8 mouse cellular contexts compared by ENCODE assay signal in the genomic region with DNA sequence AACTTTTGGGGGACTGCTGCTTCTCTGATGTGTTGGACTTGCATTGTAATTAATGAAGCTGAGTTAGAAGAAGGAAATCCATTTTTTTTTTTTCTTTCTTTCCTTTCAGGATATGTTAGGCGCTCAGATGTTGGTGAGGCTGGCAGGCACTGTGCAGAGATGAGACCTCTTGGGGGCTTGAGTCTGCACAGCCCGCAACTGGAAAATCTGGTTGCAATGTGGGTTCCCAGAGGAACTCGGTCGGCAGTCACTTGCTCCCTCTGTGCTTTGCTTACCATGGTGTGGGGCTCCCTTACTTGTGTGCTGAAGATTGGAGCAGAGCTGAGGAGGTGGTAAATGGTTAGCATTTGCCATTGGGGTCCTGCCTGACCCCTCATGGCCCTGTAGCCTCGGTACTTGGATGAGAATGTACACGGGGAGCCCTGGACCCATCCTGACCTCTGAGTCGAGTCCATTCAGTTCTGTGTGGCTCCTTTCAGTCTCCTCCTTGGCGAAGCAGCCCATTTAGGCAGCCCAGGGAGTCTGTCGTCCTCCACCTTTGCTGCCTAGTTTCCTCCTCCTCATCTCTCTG. TPM values are rescaled to one million over a fixed set of nuclear protein-coding genes. Genes with fewer than 3 reads are reported as not detected.
DNase-seq lines count a peak whose midpoint lies in the region; ATAC-seq lines count a peak whose summit lies in the region.

No protein-coding gene starts in this region.

- 37% methylated on average over 9 of the region's 9 CpGs for WGBS in kidney, embryonic 14.5 days
- WGBS in hindbrain, embryonic 12.5 days: 29% methylated on average over 9 of the region's 9 CpGs
- 45% methylated on average over 9 of the region's 9 CpGs for WGBS in midbrain, embryonic 11.5 days

- H3K4me2 ChIP-seq in kidney, embryonic 14.5 days (replicated peaks; ENCODE audit: low read depth, low read length): peak overlapping the region; percentile 80
- peak overlapping the region; percentile 89 for H3K4me2 ChIP-seq in hindbrain, embryonic 12.5 days (replicated peaks)
- peak overlapping the region; percentile 82 for H3K4me2 ChIP-seq in midbrain, embryonic 11.5 days

- no peak for DNase-seq in kidney, postnatal 36 days
- peak; percentile 23 for DNase-seq in ZHBTc4 (ENCODE audit: low read depth, low spot score)
- DNase-seq in midbrain, embryonic 11.5 days (ENCODE audit: low spot score, missing footprints): peak; percentile 91
- no peak for DNase-seq in gastrocnemius, postnatal 10 days
- DNase-seq in T-cell, adult 2 months (ENCODE audit: low spot score): no peak
- no peak for DNase-seq in cerebellum, postnatal 10 days

- H3K27me3 ChIP-seq in kidney, embryonic 14.5 days (ENCODE audit: control insufficient read depth, insufficient read depth, low read length): no peaks in the 10 kb centered on the region
- 0 out of 2 replicates have a peak, but pooled peaks cover 3% of the 10 kb centered on the region for H3K27me3 ChIP-seq in hindbrain, embryonic 12.5 days
- no peaks in the 10 kb centered on the region for H3K27me3 ChIP-seq in midbrain, embryonic 11.5 days (ENCODE audit: control insufficient read depth, insufficient read depth, low read length)

- peak overlapping the region; percentile 62 for H3K4me3 ChIP-seq in kidney, embryonic 14.5 days (ENCODE audit: low read length)
- H3K4me3 ChIP-seq in hindbrain, embryonic 12.5 days: peak overlapping the region; percentile 75
- H3K4me3 ChIP-seq in midbrain, embryonic 11.5 days (ENCODE audit: low read depth, low read length): peak overlapping the region; percentile 63

- no peak for ATAC-seq in kidney, embryonic 14.5 days (ENCODE audit: low FRiP score, low TSS enrichment)
- 0 out of 2 replicates have a peak, but pooled peaks have one; percentile 5 for ATAC-seq in hindbrain, embryonic 12.5 days (ENCODE audit: low FRiP score)
- 0 out of 2 replicates have a peak, but pooled peaks have one; percentile 2 for ATAC-seq in midbrain, embryonic 11.5 days (ENCODE audit: low FRiP score)

- peak overlapping the region; percentile 87; the same call in 1 of the 2 replicates for H3K9ac ChIP-seq in kidney, embryonic 14.5 days (ENCODE audit: low read depth, low read length)
- H3K9ac ChIP-seq in hindbrain, embryonic 12.5 days: peak overlapping the region; percentile 80; the same call in 1 of the 2 replicates
- H3K9ac ChIP-seq in midbrain, embryonic 11.5 days (ENCODE audit: low read length): peak overlapping the region; percentile 87; the same call in 1 of the 2 replicates

- no peak overlapping the region for H3K27ac ChIP-seq in kidney, embryonic 14.5 days (ENCODE audit: low read depth, low read length)
- H3K27ac ChIP-seq in hindbrain, embryonic 12.5 days: no peak overlapping the region
- no peak overlapping the region for H3K27ac ChIP-seq in midbrain, embryonic 11.5 days (ENCODE audit: low read depth, low read length)

- H3K36me3 ChIP-seq in kidney, embryonic 14.5 days (ENCODE audit: control insufficient read depth, insufficient read depth, low read length): peaks cover 4% of the 10 kb centered on the region; the same call in 1 of the 2 replicates
- no peaks in the 10 kb centered on the region for H3K36me3 ChIP-seq in hindbrain, embryonic 12.5 days
- no peaks in the 10 kb centered on the region for H3K36me3 ChIP-seq in midbrain, embryonic 11.5 days (ENCODE audit: control insufficient read depth, insufficient read depth, low read length)

- H3K9me3 ChIP-seq in kidney, embryonic 14.5 days (ENCODE audit: control insufficient read depth, low read length): no peaks in the 10 kb centered on the region
- H3K9me3 ChIP-seq in hindbrain, embryonic 12.5 days (replicated peaks): no peaks in the 10 kb centered on the region
- H3K9me3 ChIP-seq in midbrain, embryonic 11.5 days (ENCODE audit: control insufficient read depth, low read length): no peaks in the 10 kb centered on the region

- peaks cover 24% of the 10 kb centered on the region for H3K4me1 ChIP-seq in kidney, embryonic 14.5 days (ENCODE audit: control insufficient read depth, insufficient read depth, low read length)
- peaks cover 16% of the 10 kb centered on the region for H3K4me1 ChIP-seq in hindbrain, embryonic 12.5 days
- peaks cover 38% of the 10 kb centered on the region for H3K4me1 ChIP-seq in midbrain, embryonic 11.5 days (ENCODE audit: control insufficient read depth, insufficient read depth, low read length)

RNA-seq across cellular contexts. Expression of gene Tmem268, which starts 0.6 kb away (rescaled TPM):
- 4.6 and 7.9 TPM in 2 replicates for polyA plus RNA-seq in kidney, embryonic 14.5 days (2014; fragmentation: Nextera tagmentation; extraction: Ambion mirVana)
- polyA plus RNA-seq in hindbrain, embryonic 12.5 days (2016; fragmentation: Nextera tagmentation; extraction: Ambion mirVana): 4.1 and 5.8 TPM in 2 replicates
- 6.2 and 8.1 TPM in 2 replicates for polyA plus RNA-seq in midbrain, embryonic 11.5 days (2014; fragmentation: Nextera tagmentation; extraction: Ambion mirVana)
- 1 to 10 TPM; 7.9 to 8.8 TPM for total RNA-seq in gastrocnemius, postnatal 10 days (2021)

RNA-seq across cellular contexts. Expression of gene Atp6v1g1, which starts 14.6 kb away (rescaled TPM):
- 264 and 332 TPM in 2 replicates for polyA plus RNA-seq in kidney, embryonic 14.5 days (2014; fragmentation: Nextera tagmentation; extraction: Ambion mirVana)
- 365 and 374 TPM in 2 replicates for polyA plus RNA-seq in hindbrain, embryonic 12.5 days (2016; fragmentation: Nextera tagmentation; extraction: Ambion mirVana)
- 386 and 408 TPM in 2 replicates for polyA plus RNA-seq in midbrain, embryonic 11.5 days (2014; fragmentation: Nextera tagmentation; extraction: Ambion mirVana)
- 100 to 1,000 TPM; 279 to 306 TPM for total RNA-seq in gastrocnemius, postnatal 10 days (2021)

RNA-seq across cellular contexts. Expression of gene Gm11213, which starts 45.8 kb away (rescaled TPM):
- not detected in 2 replicates for polyA plus RNA-seq in kidney, embryonic 14.5 days (2014; fragmentation: Nextera tagmentation; extraction: Ambion mirVana)
- polyA plus RNA-seq in hindbrain, embryonic 12.5 days (2016; fragmentation: Nextera tagmentation; extraction: Ambion mirVana): not detected in 2 replicates
- polyA plus RNA-seq in midbrain, embryonic 11.5 days (2014; fragmentation: Nextera tagmentation; extraction: Ambion mirVana): not detected in 2 replicates
- not detected for total RNA-seq in gastrocnemius, postnatal 10 days (2021)

Comparison
In these comparisons a context has a peak if more than half of its experiments do, and no peak if none do; other contexts are left out.
1. DNase-seq: peak in ZHBTc4 (single experiment) and midbrain, embryonic 11.5 days (single experiment); none in kidney, postnatal 36 days (0 of 2), gastrocnemius, postnatal 10 days (single experiment), T-cell, adult 2 months (single experiment) and cerebellum, postnatal 10 days (0 of 2).
2. Peak in every context shown above with its lines, with median percentiles within 50 percentile points of each other: H3K4me2 ChIP-seq, H3K4me3 ChIP-seq and H3K9ac ChIP-seq.